Mouse (Mus musculus): ENCODE measurements at regions not wholly inside any gene's neighbourhood (a gene's known extent, or its start where the extent isn't known, plus 50 kb on each side); places are given as distances from the start of the nearest gene placed in this dataset.

GRCm38 (mm10) chr17:63704991-63705390 is 157.9 kb upstream of the Fer start:
- Histone ChIP-seq H3K79me2 (ENCODE audit: control insufficient read depth, insufficient read depth) (no peaks in the 10 kb centered on the region), H3K4me3 (ENCODE audit: insufficient read depth, poor library complexity, severe bottlenecking) (no peak overlapping the region), H3K36me3 (ENCODE audit: control insufficient read depth, insufficient read depth) (no peaks in the 10 kb centered on the region), H3ac (ENCODE audit: control insufficient read depth, insufficient read length, low read depth) (no peak overlapping the region), H3K27me3 (ENCODE audit: control insufficient read depth, insufficient read depth, insufficient read length) (no peaks in the 10 kb centered on the region), H3K79me3 (ENCODE audit: low read depth) (no peaks in the 10 kb centered on the region)
- TF ChIP-seq MAX (IDR thresholded peaks at IDR 0.05), result no peak
- no peak for TF ChIP-seq CEBPB (IDR thresholded peaks at IDR 0.05; ENCODE audit: low read depth)
- no peak for TF ChIP-seq MYOD1 (IDR thresholded peaks at IDR 0.05; ENCODE audit: control insufficient read depth, insufficient read length, low read depth)
- TF ChIP-seq FOSL1 (IDR thresholded peaks at IDR 0.05; ENCODE audit: insufficient read depth, low read length, poor library complexity, severe bottlenecking), result no peak
- no peak for TF ChIP-seq CTCF (IDR thresholded peaks at IDR 0.05; ENCODE audit: control insufficient read depth, insufficient read depth, insufficient read length)
- TF ChIP-seq USF1 (IDR thresholded peaks at IDR 0.05; ENCODE audit: low read depth), result no peak
- no peak for TF ChIP-seq MYOG (IDR thresholded peaks at IDR 0.05; ENCODE audit: control insufficient read depth, extremely low read depth, insufficient read length)

- Histone ChIP-seq H3ac (ENCODE audit: control insufficient read depth, insufficient read length, low read depth) (no peak overlapping the region), H3K4me3 (ENCODE audit: insufficient read depth, poor library complexity, severe bottlenecking) (no peak overlapping the region), H3K27me3 (ENCODE audit: control insufficient read depth, insufficient read depth, insufficient read length) (no peaks in the 10 kb centered on the region), H3K36me3 (ENCODE audit: control insufficient read depth, insufficient read depth) (no peaks in the 10 kb centered on the region), H3K79me2 (ENCODE audit: control insufficient read depth, insufficient read depth) (no peaks in the 10 kb centered on the region), H3K79me3 (ENCODE audit: low read depth) (no peaks in the 10 kb centered on the region)
- TF ChIP-seq MYOG (IDR thresholded peaks at IDR 0.05; ENCODE audit: control insufficient read depth, extremely low read depth, insufficient read length) (no peak), USF1 (IDR thresholded peaks at IDR 0.05; ENCODE audit: low read depth) (no peak), MYOD1 (IDR thresholded peaks at IDR 0.05; ENCODE audit: control insufficient read depth, insufficient read length, low read depth) (peak; percentile 43), CTCF (IDR thresholded peaks at IDR 0.05; ENCODE audit: control insufficient read depth, insufficient read depth, insufficient read length) (no peak), CEBPB (IDR thresholded peaks at IDR 0.05; ENCODE audit: low read depth) (peak; percentile 52), FOSL1 (IDR thresholded peaks at IDR 0.05; ENCODE audit: insufficient read depth, low read length, poor library complexity, severe bottlenecking) (no peak), MAX (IDR thresholded peaks at IDR 0.05) (no peak)
Measured at GRCm38 (mm10) chr17:63712937-63713336, 149.9 kb upstream of the Fer start.

- Histone ChIP-seq H3ac (ENCODE audit: control insufficient read depth, insufficient read length, low read depth) (no peak overlapping the region), H3K4me3 (ENCODE audit: insufficient read depth, poor library complexity, severe bottlenecking) (no peak overlapping the region), H3K36me3 (ENCODE audit: control insufficient read depth, insufficient read depth) (no peaks in the 10 kb centered on the region), H3K27me3 (ENCODE audit: control insufficient read depth, insufficient read depth, insufficient read length) (no peaks in the 10 kb centered on the region), H3K79me2 (ENCODE audit: control insufficient read depth, insufficient read depth) (no peaks in the 10 kb centered on the region), H3K79me3 (ENCODE audit: low read depth) (no peaks in the 10 kb centered on the region)
- TF ChIP-seq MYOG (IDR thresholded peaks at IDR 0.05; ENCODE audit: control insufficient read depth, extremely low read depth, insufficient read length) (no peak), MAX (IDR thresholded peaks at IDR 0.05) (no peak), USF1 (IDR thresholded peaks at IDR 0.05; ENCODE audit: low read depth) (no peak), CTCF (IDR thresholded peaks at IDR 0.05; ENCODE audit: control insufficient read depth, insufficient read depth, insufficient read length) (no peak)
Measured at GRCm38 (mm10) chr17:63715687-63716086, 147.2 kb upstream of the Fer start.

GRCm38 (mm10) chr17:63716161-63716560 is 146.7 kb upstream of the Fer start:
- Histone ChIP-seq H3K79me3 (ENCODE audit: low read depth) (no peaks in the 10 kb centered on the region), H3ac (ENCODE audit: control insufficient read depth, insufficient read length, low read depth) (no peak overlapping the region), H3K36me3 (ENCODE audit: control insufficient read depth, insufficient read depth) (no peaks in the 10 kb centered on the region), H3K79me2 (ENCODE audit: control insufficient read depth, insufficient read depth) (no peaks in the 10 kb centered on the region), H3K27me3 (ENCODE audit: control insufficient read depth, insufficient read depth, insufficient read length) (no peaks in the 10 kb centered on the region), H3K4me3 (ENCODE audit: insufficient read depth, poor library complexity, severe bottlenecking) (no peak overlapping the region)
- no peak for TF ChIP-seq FOSL1 (IDR thresholded peaks at IDR 0.05; ENCODE audit: insufficient read depth, low read length, poor library complexity, severe bottlenecking)
- no peak for TF ChIP-seq CEBPB (IDR thresholded peaks at IDR 0.05; ENCODE audit: low read depth)
- TF ChIP-seq MYOD1 (IDR thresholded peaks at IDR 0.05; ENCODE audit: control insufficient read depth, insufficient read length, low read depth), result no peak
- no peak for TF ChIP-seq USF1 (IDR thresholded peaks at IDR 0.05; ENCODE audit: low read depth)
- no peak for TF ChIP-seq MYOG (IDR thresholded peaks at IDR 0.05; ENCODE audit: control insufficient read depth, extremely low read depth, insufficient read length)
- TF ChIP-seq MAX (IDR thresholded peaks at IDR 0.05), result no peak
- TF ChIP-seq CTCF (IDR thresholded peaks at IDR 0.05; ENCODE audit: control insufficient read depth, insufficient read depth, insufficient read length), result no peak

GRCm38 (mm10) chr17:63717051-63717578 is 145.7 kb upstream of the Fer start:
- Histone ChIP-seq H3K27me3 (ENCODE audit: control insufficient read depth, insufficient read depth, insufficient read length) (no peaks in the 10 kb centered on the region), H3K79me2 (ENCODE audit: control insufficient read depth, insufficient read depth) (no peaks in the 10 kb centered on the region), H3K36me3 (ENCODE audit: control insufficient read depth, insufficient read depth) (no peaks in the 10 kb centered on the region), H3K4me3 (ENCODE audit: insufficient read depth, poor library complexity, severe bottlenecking) (no peak overlapping the region), H3ac (ENCODE audit: control insufficient read depth, insufficient read length, low read depth) (no peak overlapping the region), H3K79me3 (ENCODE audit: low read depth) (no peaks in the 10 kb centered on the region)
- TF ChIP-seq MAX (IDR thresholded peaks at IDR 0.05), result no peak
- TF ChIP-seq CEBPB (IDR thresholded peaks at IDR 0.05; ENCODE audit: low read depth), result no peak
- TF ChIP-seq MYOG (IDR thresholded peaks at IDR 0.05; ENCODE audit: control insufficient read depth, extremely low read depth, insufficient read length), result no peak
- no peak for TF ChIP-seq USF1 (IDR thresholded peaks at IDR 0.05; ENCODE audit: low read depth)
- no peak for TF ChIP-seq MYOD1 (IDR thresholded peaks at IDR 0.05; ENCODE audit: control insufficient read depth, insufficient read length, low read depth)
- TF ChIP-seq CTCF (IDR thresholded peaks at IDR 0.05; ENCODE audit: control insufficient read depth, insufficient read depth, insufficient read length), result no peak
- no peak for TF ChIP-seq FOSL1 (IDR thresholded peaks at IDR 0.05; ENCODE audit: insufficient read depth, low read length, poor library complexity, severe bottlenecking)
